Mouse (Mus musculus) thymus, postnatal 4 days (tissue): ENCODE measurements around the gene Kcnh1.

Source experiments
- DNase-seq: peaks from one replicate; pipeline ENCODE4 v3.0.0; 2021

The Kcnh1 gene

DNA sequence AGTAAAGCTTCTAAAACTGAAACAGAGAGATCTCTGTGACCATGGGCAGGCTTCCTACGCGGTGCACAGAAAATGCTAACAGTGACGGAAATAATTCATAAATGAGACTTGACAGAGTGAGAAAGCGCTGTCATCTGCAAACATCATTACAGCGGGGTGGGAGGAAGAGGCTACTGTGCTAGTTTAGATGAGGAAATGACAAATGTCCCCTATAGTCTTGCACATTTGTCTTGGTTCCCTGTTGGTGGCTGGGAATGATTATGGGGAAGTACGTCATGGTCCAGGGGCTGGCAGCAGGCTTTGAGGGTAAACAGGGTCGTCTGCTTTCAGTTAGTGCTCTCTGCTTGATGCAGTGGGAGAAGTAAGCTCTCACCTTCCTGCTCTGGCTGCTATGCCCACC is 346.6 kb downstream of the Kcnh1 start:
- DNase-seq: no peak

GRCm38 (mm10) chr1:192542093-192542492 is 351.5 kb downstream of the Kcnh1 start:
- DNase-seq: no peak

- DNase-seq: no peak
These were observed 353.1 kb downstream of the Kcnh1 start for GRCm38 (mm10) chr1:192543686-192544085.

DNA sequence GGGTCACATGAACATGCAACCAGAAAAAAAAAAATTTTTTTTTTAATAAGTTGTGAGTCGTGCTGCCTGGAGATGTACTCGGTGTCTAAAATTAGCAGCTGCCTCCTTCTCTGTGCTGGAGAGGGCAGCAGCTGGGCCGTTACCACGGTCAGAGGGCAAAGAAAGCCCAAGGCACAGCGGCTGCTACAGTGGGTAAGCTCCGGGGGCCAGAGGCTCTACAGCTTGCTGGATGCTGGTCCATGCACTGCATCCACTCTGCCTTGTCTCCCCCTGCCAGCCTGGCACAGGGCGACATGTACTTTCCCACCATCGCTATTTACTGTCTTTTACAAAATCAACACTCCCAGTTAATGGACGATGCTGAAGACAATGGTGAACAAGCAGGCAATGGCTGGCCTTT is 353.5 kb downstream of the Kcnh1 start:
- DNase-seq: no peak

DNA sequence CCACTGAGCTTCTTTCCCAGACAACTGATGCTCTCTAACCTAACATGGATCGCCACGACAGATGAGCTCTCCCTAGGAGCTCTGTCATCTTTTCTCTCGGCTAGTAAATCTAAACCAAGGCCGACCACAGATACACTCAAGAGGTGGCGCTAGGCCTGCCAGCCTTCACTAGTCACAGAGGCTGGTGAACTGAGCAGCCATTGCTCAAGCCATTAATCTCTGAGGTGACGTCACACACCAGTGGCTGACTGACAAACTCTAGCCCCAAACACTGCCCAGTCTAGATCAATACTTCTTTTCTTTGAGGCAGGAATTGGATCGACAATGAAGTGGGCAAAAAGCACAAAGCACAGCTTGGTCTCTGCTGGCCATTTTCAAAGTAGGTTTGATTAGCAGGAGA is 354.3 kb downstream of the Kcnh1 start:
- no peak for DNase-seq

DNA sequence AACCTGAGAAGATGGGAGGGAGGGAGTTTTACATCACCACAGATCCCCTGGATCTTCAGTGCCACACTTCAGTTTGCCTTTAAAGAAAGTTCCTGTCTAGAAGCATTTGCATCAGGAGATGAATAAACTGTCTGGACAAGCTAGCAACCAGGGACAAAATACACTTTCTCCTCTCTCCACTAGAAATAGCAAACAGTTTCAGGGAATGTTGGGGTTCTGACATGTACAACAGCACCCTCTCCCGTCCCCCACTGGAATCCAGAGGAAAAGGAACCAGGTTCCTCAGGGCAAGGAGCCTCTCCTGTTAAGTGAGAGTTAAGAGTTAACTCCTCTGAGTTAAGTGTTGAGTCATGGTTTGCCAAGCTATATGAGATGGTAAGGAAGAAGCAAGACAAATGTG is 356.3 kb downstream of the Kcnh1 start:
- no peak for DNase-seq

DNA sequence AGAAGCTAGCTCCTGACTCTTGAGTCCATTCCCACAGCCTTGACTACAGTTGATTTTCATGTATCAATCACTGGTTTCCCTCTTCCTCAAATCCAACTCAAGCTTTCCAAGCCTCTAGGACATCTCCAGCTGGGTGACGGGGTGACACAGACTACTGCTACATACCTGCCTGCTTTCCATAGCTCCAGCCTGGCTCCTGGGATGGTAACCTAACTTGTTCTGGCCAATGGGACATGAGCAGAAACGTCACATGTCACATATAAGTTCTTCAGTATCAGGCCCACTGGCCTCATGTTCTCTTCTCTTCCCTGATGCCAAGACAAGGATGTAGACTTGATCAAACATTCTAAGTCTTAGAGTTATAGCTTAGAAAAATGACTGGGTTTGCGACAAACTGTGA is 360.0 kb downstream of the Kcnh1 start:
- no peak for DNase-seq

GRCm38 (mm10) chr1:192555516-192555915 is 364.9 kb downstream of the Kcnh1 start:
- DNase-seq: no peak

- no peak for DNase-seq
These were observed 367.5 kb downstream of the Kcnh1 start for GRCm38 (mm10) chr1:192557978-192558594.

DNA sequence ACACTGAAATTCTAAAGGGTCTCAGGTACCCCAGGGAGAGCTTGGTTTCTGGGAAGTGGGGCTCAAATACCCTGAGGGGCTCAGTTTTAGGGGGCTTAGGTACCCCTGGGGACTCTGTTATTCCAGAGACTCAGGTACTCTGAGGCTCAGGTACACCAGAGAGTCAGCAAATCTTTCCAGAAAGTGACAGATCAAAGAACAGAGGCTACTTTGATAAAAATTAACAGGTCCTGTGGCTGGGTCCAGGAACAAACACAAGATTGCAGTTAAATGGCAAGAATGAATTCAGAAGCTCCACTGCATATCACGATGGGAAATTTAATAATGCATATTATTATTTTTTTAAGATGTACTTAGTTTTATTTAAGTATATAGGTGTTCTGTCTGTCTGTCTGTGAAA is 368.8 kb downstream of the Kcnh1 start:
- no peak for DNase-seq
